9 mouse cellular contexts compared by ENCODE assay signal in the genomic region with DNA sequence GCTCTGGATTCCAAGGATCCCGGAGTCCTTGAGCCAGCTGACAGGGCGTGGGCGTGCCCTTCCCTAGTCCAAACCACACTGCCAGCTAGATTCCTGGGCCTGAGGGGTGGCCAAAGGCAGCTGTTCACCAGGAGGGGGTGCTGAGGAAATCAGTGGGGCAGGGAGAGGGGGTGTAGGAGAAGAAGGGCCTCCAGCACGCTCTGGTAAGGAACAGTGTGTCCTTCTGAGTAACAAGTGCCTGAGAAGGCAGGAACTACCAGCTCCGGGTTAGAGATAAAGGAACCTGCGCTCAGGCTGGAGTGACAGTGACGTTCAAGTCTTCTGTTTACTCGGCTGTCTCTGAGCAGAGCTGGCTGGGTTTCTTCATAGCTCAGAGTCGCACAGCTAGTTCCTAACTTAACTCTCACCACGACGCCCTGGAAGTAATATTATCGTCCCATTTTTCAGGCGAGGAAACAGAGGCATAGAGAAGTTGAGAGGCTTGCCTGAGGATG. TPM values are rescaled to one million over a fixed set of nuclear protein-coding genes. Genes with fewer than 3 reads are reported as not detected.
DNase-seq lines count a peak whose midpoint lies in the region; ATAC-seq and TF ChIP-seq lines count a peak whose summit lies in the region.
"Had no signal": no experiment of that assay in that cellular context is flagged by ENCODE, and none has a peak within 500 bp of the region (broad histone marks: within the 10 kb centered on the region; RNA-seq: fewer than 3 reads in every experiment).

No protein-coding gene starts in this region.

- no peaks in the 10 kb centered on the region for H3K9me3 ChIP-seq in limb, embryonic 15.5 days
- H3K9me3 ChIP-seq: liver, embryonic 15.5 days had no signal

- peak overlapping the region; percentile 55; the same call in 1 of the 2 replicates for H3K27ac ChIP-seq in left cerebral cortex, adult 2 months
- peak overlapping the region; percentile 86 for H3K27ac ChIP-seq in limb, embryonic 15.5 days
- H3K27ac ChIP-seq: liver, embryonic 15.5 days had no signal

- DNase-seq in left cerebral cortex, adult 2 months (ENCODE audit: extremely low spot score in 1 of 2, low spot score in 2 of 2): no peak
- DNase-seq in left cerebral cortex, adult 18-20 months (ENCODE audit: low spot score in 2 of 2): no peak
- DNase-seq in adipocyte (ENCODE audit: low spot score): peak; percentile 96
- DNase-seq in heart, adult 18-20 months: peak; percentile 77 to 86
- DNase-seq in testis, postnatal 14 days (ENCODE audit: low spot score): peak; percentile 88
- DNase-seq in layer of hippocampus, adult 9-11 months: no peak

- H3K27me3 ChIP-seq in limb, embryonic 15.5 days: no peaks in the 10 kb centered on the region
- H3K27me3 ChIP-seq: liver, embryonic 15.5 days had no signal

- H3K9ac ChIP-seq in limb, embryonic 15.5 days: no peak overlapping the region
- H3K9ac ChIP-seq: liver, embryonic 15.5 days had no signal

- H3K4me3 ChIP-seq in left cerebral cortex, adult 2 months: no peak overlapping the region
- H3K4me3 ChIP-seq in limb, embryonic 15.5 days: no peak overlapping the region
- H3K4me3 ChIP-seq: liver, embryonic 15.5 days had no signal

- ATAC-seq in limb, embryonic 15.5 days (ENCODE audit: insufficient number of reproducible peaks, low FRiP score, low TSS enrichment, low read depth): no peak
- no peak for ATAC-seq in activated CD4-positive, CD25-positive, alpha-beta regulatory T cell, adult 4 months

- intact Hi-C loops in left cerebral cortex, adult 2 months (cut with DNase I): no loop called here

- H3K36me3 ChIP-seq in limb, embryonic 15.5 days: no peaks in the 10 kb centered on the region
- H3K36me3 ChIP-seq: liver, embryonic 15.5 days had no signal

- no peak for TF ChIP-seq CTCF in left cerebral cortex, adult 2 months (IDR thresholded peaks at IDR 0.05)

- 46% methylated on average over 13 of the region's 13 CpGs for WGBS in limb, embryonic 15.5 days

- H3K4me1 ChIP-seq in limb, embryonic 15.5 days: peaks cover 52% of the 10 kb centered on the region

- no peak overlapping the region for H3K4me2 ChIP-seq in limb, embryonic 15.5 days
- H3K4me2 ChIP-seq: liver, embryonic 15.5 days had no signal

RNA-seq across cellular contexts. Expression of gene Wasf2, which starts 22.5 kb away (rescaled TPM):
- total RNA-seq in left cerebral cortex, adult 2 months (2021): 10 to 100 TPM; 25.7 to 34.3 TPM
- total RNA-seq in left cerebral cortex, adult 18-20 months (2021): 10 to 100 TPM; 25.7 to 28.2 TPM
- 10 to 100 TPM; 77.8 to 88.8 TPM for total RNA-seq in heart, adult 18-20 months (2021)
- polyA plus RNA-seq in limb, embryonic 15.5 days (2015; fragmentation: Nextera tagmentation; extraction: Ambion mirVana): 117 and 129 TPM in 2 replicates
- 100 to 1,000 TPM in 1 of 2 experiments, 10 to 100 TPM in 1; 83.0 to 104 TPM for polyA plus RNA-seq in activated CD4-positive, CD25-positive, alpha-beta regulatory T cell, adult 4 months (2017; shearing (Covaris generic))

Comparison
In these comparisons a context has a peak if more than half of its experiments do, and no peak if none do; other contexts are left out.
1. DNase-seq: peak in adipocyte (single experiment), heart, adult 18-20 months (2 of 2) and testis, postnatal 14 days (single experiment); none in left cerebral cortex, adult 2 months (0 of 2), left cerebral cortex, adult 18-20 months (0 of 2) and layer of hippocampus, adult 9-11 months (single experiment).